Mouse (Mus musculus) thymus, postnatal 0 days (tissue): ENCODE data around the gene Tpgs1. TPM values are rescaled to one million over a fixed set of nuclear protein-coding genes. Genes with fewer than 3 reads are reported as not detected.
A peak's percentile ranks its signal among the peaks of the same experiment; 100 is the strongest.
"Not testable (repeated sequence)": the region's sequence is repeated elsewhere in the genome, so short reads cannot be mapped to it uniquely, and the experiment has no call there.

ENCODE experiments used
- DNase-seq: peaks from one replicate; pipeline ENCODE4 v3.0.0-alpha.2; 2015; ENCODE audit warnings: low spot score
- polyA plus RNA-seq: library from polyadenylated mRNA; unstranded; fragments of >200 nt; fragmentation: Nextera tagmentation; extraction: Ambion mirVana; gene quantifications from 2 replicates; pipeline ENCODE4 v1.2.1, GENCODE M21; 2015

Gene Tpgs1
- polyA plus RNA-seq, 1 experiment from 2014 or later, result 56.0 TPM

GRCm38 (mm10) chr10:79689178-79689577 lies 20.0 kb downstream of the Tpgs1 start:
- no peak for DNase-seq

GRCm38 (mm10) chr10:79691986-79692548 lies 22.9 kb downstream of the Tpgs1 start:
- DNase-seq, result no peak

- DNase-seq, result no peak
Observed at GRCm38 (mm10) chr10:79693580-79694378, 24.6 kb downstream of the Tpgs1 start.

GRCm38 (mm10) chr10:79694379-79694655 lies 25.1 kb downstream of the Tpgs1 start:
- no peak for DNase-seq

- DNase-seq, result peak; percentile 61
Observed at GRCm38 (mm10) chr10:79695231-79696128, 26.3 kb downstream of the Tpgs1 start.

GRCm38 (mm10) chr10:79696129-79696651 lies 27.0 kb downstream of the Tpgs1 start:
- DNase-seq, result no peak

- DNase-seq, result no peak
Observed at GRCm38 (mm10) chr10:79697916-79698315, 28.7 kb downstream of the Tpgs1 start.

GRCm38 (mm10) chr10:79698459-79698858 lies 29.3 kb downstream of the Tpgs1 start:
- no peak for DNase-seq

GRCm38 (mm10) chr10:79700676-79701075 lies 31.5 kb downstream of the Tpgs1 start:
- no peak for DNase-seq

- no peak for DNase-seq
Observed at GRCm38 (mm10) chr10:79701443-79702129, 32.4 kb downstream of the Tpgs1 start.

GRCm38 (mm10) chr10:79702970-79703369 lies 33.8 kb downstream of the Tpgs1 start:
- not testable (repeated sequence) for DNase-seq

GRCm38 (mm10) chr10:79703541-79703940 lies 34.4 kb downstream of the Tpgs1 start:
- no peak for DNase-seq

- DNase-seq, result peak; percentile 100
Observed at GRCm38 (mm10) chr10:79704065-79704969, 35.1 kb downstream of the Tpgs1 start, which contains the start of gene Bsg. Gene Bsg (plus strand): TSS chr10:79704491.

GRCm38 (mm10) chr10:79704970-79705360 lies 35.8 kb downstream of the Tpgs1 start:
- DNase-seq, result no peak

- no peak for DNase-seq
Observed at GRCm38 (mm10) chr10:79705951-79706350, 36.8 kb downstream of the Tpgs1 start.

- no peak for DNase-seq
Observed at GRCm38 (mm10) chr10:79706406-79707094, 37.4 kb downstream of the Tpgs1 start.

GRCm38 (mm10) chr10:79707162-79707561 lies 38.0 kb downstream of the Tpgs1 start:
- DNase-seq, result no peak

- DNase-seq, result no peak
Observed at GRCm38 (mm10) chr10:79707759-79708158, 38.6 kb downstream of the Tpgs1 start.

GRCm38 (mm10) chr10:79708668-79709067 lies 39.5 kb downstream of the Tpgs1 start:
- DNase-seq, result no peak

GRCm38 (mm10) chr10:79709307-79709706 lies 40.1 kb downstream of the Tpgs1 start:
- DNase-seq, result no peak
